Mouse (Mus musculus): ENCODE results near the gene Inpp5d. TPM values are rescaled to one million over a fixed set of nuclear protein-coding genes. Genes with fewer than 3 reads are reported as not detected.

The Inpp5d gene
- polyA plus RNA-seq, 1 experiment from 2014 or later, result 4.8 TPM

GRCm38 (mm10) chr1:87730271-87730670 lies 110.2 kb downstream of the Inpp5d start:
- WGBS, result 88% methylated on average over 7 of the region's 7 CpGs
- no peaks in the 10 kb centered on the region for H3K36me3 ChIP-seq (replicated peaks)
- H3K27ac ChIP-seq, result no peak overlapping the region
- H3K4me2 ChIP-seq, result no peak overlapping the region
- H3K9me3 ChIP-seq, result no peaks in the 10 kb centered on the region
- no peaks in the 10 kb centered on the region for H3K27me3 ChIP-seq (replicated peaks)
- H3K4me1 ChIP-seq, result no peaks in the 10 kb centered on the region
- no peak for ATAC-seq (replicated peaks)
- H3K4me3 ChIP-seq, result no peak overlapping the region
- H3K9ac ChIP-seq, result no peak overlapping the region

DNA sequence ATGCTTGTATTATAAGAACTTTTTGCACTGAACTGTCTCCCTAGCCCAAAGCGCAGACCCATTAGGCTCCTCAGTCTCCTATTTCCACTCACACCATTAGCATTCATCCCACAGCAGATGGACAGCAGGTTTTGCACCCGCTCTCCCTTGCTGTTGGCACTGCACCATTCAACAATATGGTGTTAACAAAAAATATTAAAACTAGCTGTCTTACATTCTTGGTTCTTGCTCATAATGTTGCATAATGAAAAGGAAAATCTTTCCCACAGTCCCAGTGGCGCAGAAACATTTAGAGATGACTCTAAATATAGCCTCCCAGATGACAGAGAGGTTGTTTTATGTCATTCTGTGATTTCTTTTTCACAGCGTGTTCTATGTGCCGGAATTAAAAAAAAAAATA lies 113.1 kb downstream of the Inpp5d start:
- Histone ChIP-seq H3K4me2 (no peak overlapping the region), H3K36me3 (replicated peaks) (no peaks in the 10 kb centered on the region), H3K9me3 (no peaks in the 10 kb centered on the region), H3K9ac (no peak overlapping the region), H3K4me1 (no peaks in the 10 kb centered on the region), H3K27ac (no peak overlapping the region), H3K27me3 (replicated peaks) (no peaks in the 10 kb centered on the region), H3K4me3 (no peak overlapping the region)
- ATAC-seq (replicated peaks), result no peak
- WGBS, result 87% methylated on average over 5 of the region's 5 CpGs

DNA sequence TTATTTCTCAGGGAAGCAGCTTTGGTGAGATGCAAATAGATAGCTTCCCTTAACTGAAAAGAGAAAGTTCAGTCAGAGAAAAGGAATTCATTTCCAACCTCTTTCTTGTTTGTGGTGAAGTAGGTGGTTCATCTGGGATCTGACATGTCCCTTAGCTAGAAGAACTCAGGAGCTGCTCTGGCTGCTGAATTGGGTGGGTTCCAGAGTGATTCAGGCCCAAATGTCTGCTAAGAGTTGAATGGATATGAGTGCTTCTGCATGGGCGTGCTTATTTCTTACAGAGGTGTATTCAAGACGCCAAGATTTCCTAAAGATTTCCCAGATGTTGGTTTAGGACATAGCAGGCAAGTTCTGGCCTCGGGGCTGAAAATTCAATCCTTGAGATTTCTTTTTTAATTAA lies 114.0 kb downstream of the Inpp5d start:
- no peak overlapping the region for H3K4me3 ChIP-seq
- no peak overlapping the region for H3K9ac ChIP-seq
- ATAC-seq (replicated peaks), result no peak
- H3K27ac ChIP-seq, result no peak overlapping the region
- H3K4me1 ChIP-seq, result no peaks in the 10 kb centered on the region
- no peaks in the 10 kb centered on the region for H3K36me3 ChIP-seq (replicated peaks)
- H3K27me3 ChIP-seq (replicated peaks), result no peaks in the 10 kb centered on the region
- WGBS, result 86% methylated on average over 3 of the region's 3 CpGs
- no peaks in the 10 kb centered on the region for H3K9me3 ChIP-seq
- H3K4me2 ChIP-seq, result no peak overlapping the region

DNA sequence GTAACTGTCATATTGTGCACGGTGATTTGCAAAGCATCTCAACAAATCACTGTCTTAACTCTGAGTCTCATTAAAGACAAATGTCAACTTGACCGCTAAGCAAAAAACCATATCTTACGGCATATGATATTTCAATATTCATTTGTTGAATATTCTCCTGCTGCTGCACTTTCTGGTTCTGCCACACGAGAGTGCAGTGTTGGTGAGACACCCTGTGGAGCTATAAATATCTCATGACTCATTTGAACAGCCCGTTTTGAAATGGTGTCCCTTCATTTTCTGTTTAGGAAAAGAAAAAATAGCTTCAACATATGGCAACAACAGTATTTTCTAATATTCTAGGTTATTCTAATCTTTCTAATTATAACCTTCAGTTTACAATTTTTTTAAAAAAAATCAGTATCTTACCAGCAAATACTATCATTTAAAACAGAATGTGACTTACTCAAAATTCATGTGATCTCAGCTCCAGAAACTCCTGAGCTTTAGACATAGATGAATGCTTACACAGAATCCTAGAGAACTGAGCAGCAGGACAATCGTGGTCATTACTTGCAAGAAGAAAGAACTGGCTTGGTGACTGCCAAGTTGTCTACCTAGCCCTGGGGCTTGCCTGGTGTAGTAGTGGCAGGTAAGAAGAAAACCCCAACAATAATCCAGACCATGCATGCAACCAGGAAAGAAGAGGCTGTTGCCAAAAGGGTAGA lies 120.6 kb downstream of the Inpp5d start:
- no peaks in the 10 kb centered on the region for H3K27me3 ChIP-seq (replicated peaks)
- ATAC-seq (replicated peaks), result no peak
- WGBS, result 80% methylated on average over 6 of the region's 6 CpGs
- H3K27ac ChIP-seq, result no peak overlapping the region
- no peaks in the 10 kb centered on the region for H3K9me3 ChIP-seq
- H3K4me3 ChIP-seq, result no peak overlapping the region
- no peaks in the 10 kb centered on the region for H3K36me3 ChIP-seq (replicated peaks)
- H3K9ac ChIP-seq, result no peak overlapping the region
- no peak overlapping the region for H3K4me2 ChIP-seq
- H3K4me1 ChIP-seq, result no peaks in the 10 kb centered on the region

DNA sequence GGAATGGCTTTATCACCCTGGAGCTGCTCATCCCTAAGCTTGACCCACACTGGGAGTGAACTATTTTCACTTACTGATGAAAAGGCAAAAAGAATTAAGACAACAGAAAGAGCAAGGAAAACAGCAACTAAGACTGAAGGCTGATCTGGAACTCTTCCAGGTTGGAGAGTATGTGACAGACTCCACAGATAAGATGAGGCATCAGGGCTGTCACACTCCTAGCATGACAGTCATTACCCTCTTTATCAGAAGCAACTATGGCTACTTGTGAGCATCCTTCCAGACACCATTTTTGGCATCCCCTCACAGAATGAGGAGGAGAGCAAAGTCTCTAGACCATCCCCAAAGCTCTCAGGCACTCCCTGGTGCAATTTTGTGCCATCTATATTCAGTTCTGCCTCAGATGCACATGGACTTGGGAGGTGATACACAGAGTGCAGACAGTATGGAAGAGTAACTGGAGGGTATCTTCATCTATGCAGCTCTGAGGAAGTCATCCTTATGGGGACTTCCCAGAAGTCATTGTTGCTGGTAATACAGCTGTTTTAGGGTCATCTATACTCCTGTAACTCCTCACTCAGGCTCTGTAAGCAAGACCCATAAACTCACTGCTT lies 129.4 kb downstream of the Inpp5d start:
- Histone ChIP-seq H3K4me1 (no peaks in the 10 kb centered on the region), H3K9me3 (no peaks in the 10 kb centered on the region), H3K4me3 (no peak overlapping the region), H3K36me3 (replicated peaks) (no peaks in the 10 kb centered on the region), H3K9ac (no peak overlapping the region), H3K4me2 (no peak overlapping the region), H3K27ac (no peak overlapping the region), H3K27me3 (replicated peaks) (no peaks in the 10 kb centered on the region)
- ATAC-seq (replicated peaks), result no peak

GRCm38 (mm10) chr1:87755641-87756470 lies 135.7 kb downstream of the Inpp5d start, which contains the start of gene Atg16l1:
Gene Atg16l1, plus strand, starts transcription at chr1:87755870.
- under 1% methylated on average over 79 of the region's 79 CpGs for WGBS
- H3K27ac ChIP-seq, result peak within 1 kb of the TSS; percentile 89
- H3K9me3 ChIP-seq, result no peaks in the 10 kb centered on the region
- H3K36me3 ChIP-seq (replicated peaks), result peaks cover under 1% of the 10 kb centered on the region; the same call in 1 of the 2 replicates
- peak; percentile 100 for ATAC-seq (replicated peaks)
- H3K4me1 ChIP-seq, result peaks cover 13% of the 10 kb centered on the region
- H3K9ac ChIP-seq, result peak within 1 kb of the TSS; percentile 95
- H3K4me2 ChIP-seq, result peak within 1 kb of the TSS; percentile 62
- peak within 1 kb of the TSS; percentile 87 for H3K4me3 ChIP-seq
- no peaks in the 10 kb centered on the region for H3K27me3 ChIP-seq (replicated peaks)

DNA sequence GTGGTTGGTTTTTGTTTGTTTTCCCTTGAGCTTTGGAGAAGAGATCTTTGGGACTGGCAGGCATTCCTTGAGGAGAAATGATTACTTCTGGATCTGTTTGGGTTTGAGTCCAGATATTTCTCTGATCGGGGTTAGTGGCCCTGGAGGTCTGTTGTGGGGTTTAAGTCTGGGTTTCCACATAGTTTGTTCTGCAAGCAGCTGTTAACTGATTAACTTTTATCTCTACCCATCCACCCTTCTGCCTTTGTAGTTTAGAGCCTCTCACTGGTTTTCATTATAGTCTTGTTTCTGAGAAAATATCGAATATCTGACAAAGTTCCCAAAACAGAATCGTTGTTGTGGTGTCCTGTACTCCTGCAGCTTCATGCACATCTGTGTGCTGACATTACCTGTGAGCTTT lies 143.7 kb downstream of the Inpp5d start:
- peaks cover 70% of the 10 kb centered on the region for H3K36me3 ChIP-seq (replicated peaks)
- no peaks in the 10 kb centered on the region for H3K4me1 ChIP-seq
- no peak overlapping the region for H3K9ac ChIP-seq
- H3K27me3 ChIP-seq (replicated peaks), result no peaks in the 10 kb centered on the region
- no peak for ATAC-seq (replicated peaks)
- H3K4me3 ChIP-seq, result no peak overlapping the region
- no peaks in the 10 kb centered on the region for H3K9me3 ChIP-seq
- 93% methylated on average over 3 of the region's 3 CpGs for WGBS
- no peak overlapping the region for H3K4me2 ChIP-seq
- no peak overlapping the region for H3K27ac ChIP-seq

- ATAC-seq (replicated peaks), result no peak
- WGBS, result 91% methylated on average over 2 of the region's 2 CpGs
- no peak overlapping the region for H3K27ac ChIP-seq
- H3K4me3 ChIP-seq, result no peak overlapping the region
- no peak overlapping the region for H3K4me2 ChIP-seq
- no peaks in the 10 kb centered on the region for H3K9me3 ChIP-seq
- H3K36me3 ChIP-seq (replicated peaks), result peaks cover 81% of the 10 kb centered on the region
- no peak overlapping the region for H3K9ac ChIP-seq
- H3K4me1 ChIP-seq, result no peaks in the 10 kb centered on the region
- no peaks in the 10 kb centered on the region for H3K27me3 ChIP-seq (replicated peaks)
Observed at GRCm38 (mm10) chr1:87765741-87766140, 145.6 kb downstream of the Inpp5d start.

- Histone ChIP-seq H3K4me3 (no peak overlapping the region), H3K27ac (no peak overlapping the region), H3K4me2 (no peak overlapping the region), H3K36me3 (replicated peaks) (peaks cover 83% of the 10 kb centered on the region), H3K9ac (no peak overlapping the region), H3K9me3 (no peaks in the 10 kb centered on the region), H3K27me3 (replicated peaks) (no peaks in the 10 kb centered on the region), H3K4me1 (no peaks in the 10 kb centered on the region)
- WGBS, result 95% methylated on average over 3 of the region's 3 CpGs
- ATAC-seq (replicated peaks), result no peak
Observed at GRCm38 (mm10) chr1:87766233-87766632, 146.1 kb downstream of the Inpp5d start.

DNA sequence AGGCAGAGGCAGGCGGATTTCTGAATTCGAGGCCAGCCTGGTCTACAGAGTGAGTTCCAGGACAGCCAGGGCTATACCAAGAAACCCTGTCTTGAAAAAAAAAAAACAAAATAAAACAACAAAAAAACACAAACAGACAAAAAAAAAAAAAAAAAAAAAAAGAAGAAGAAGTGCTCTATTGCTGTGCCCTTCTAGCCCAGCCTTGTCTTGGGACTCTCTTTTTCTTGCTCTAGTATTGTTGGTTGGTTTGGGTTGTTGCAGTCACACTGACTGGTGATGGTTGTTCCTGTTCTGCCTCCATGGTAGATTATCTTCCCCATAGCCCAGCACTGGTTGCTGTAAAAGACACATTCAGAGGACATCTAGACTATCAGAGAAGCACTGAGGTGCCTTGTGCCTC lies 149.2 kb downstream of the Inpp5d start:
- 94% methylated on average over 2 of the region's 2 CpGs for WGBS
- H3K9me3 ChIP-seq, result no peaks in the 10 kb centered on the region
- ATAC-seq (replicated peaks), result no peak
- H3K4me1 ChIP-seq, result no peaks in the 10 kb centered on the region
- H3K4me2 ChIP-seq, result no peak overlapping the region
- H3K4me3 ChIP-seq, result no peak overlapping the region
- no peak overlapping the region for H3K9ac ChIP-seq
- no peak overlapping the region for H3K27ac ChIP-seq
- peaks cover 81% of the 10 kb centered on the region for H3K36me3 ChIP-seq (replicated peaks)
- no peaks in the 10 kb centered on the region for H3K27me3 ChIP-seq (replicated peaks)

All from midbrain, embryonic 15.5 days (tissue).